Mouse (Mus musculus) ES-CJ7 (cell line): Measurements from ENCODE around the gene Tamm41.

ENCODE experiments used
- DNase-seq: peaks from one replicate; pipeline ENCODE4 v3.0.0; 2011; ENCODE audit warnings: low read depth, low spot score

Tamm41 gene

GRCm38 (mm10) chr6:115027485-115027992 is 10.1 kb downstream of the Tamm41 start:
- DNase-seq = no peak

DNA sequence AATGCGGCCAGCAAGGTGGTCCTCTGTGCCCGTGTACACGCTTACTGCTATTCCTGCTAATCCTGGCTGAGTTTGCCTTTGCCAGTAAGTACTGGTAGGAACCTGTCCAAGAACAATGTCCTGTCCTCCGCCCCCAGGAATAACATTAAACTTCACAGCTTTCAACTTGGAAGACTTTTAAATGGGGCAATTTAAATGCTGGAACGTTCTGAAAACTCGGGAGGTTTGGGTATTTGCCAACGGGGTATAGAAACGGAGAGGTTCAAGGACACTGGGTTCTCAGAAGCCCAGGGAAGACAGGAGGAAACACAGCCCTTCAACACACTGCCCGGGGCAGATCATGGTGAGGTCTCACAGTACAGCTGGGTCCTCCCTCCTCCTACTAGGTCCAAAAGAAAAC is 14.8 kb downstream of the Tamm41 start:
- DNase-seq = peak; percentile 36

DNA sequence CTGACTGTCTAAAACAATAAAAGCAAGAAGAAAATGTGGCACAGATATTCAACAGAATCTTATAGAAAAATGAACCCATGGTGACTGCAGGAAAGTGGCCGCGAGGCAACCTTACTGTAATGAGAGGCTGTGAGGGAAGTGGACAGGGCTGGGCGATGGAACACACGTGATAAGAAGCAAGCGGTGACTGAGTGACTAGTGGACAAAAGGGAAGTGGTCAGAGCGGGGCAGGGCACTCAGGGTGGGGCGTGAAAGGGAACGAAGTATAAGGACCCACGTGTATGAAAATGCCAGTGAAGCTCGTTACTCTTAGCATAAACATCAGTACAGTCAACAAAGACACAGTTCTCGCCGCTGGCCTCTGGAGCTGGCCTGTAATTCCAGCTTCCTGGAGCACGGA is 22.2 kb downstream of the Tamm41 start:
- no peak for DNase-seq

GRCm38 (mm10) chr6:115013574-115013973 is 24.1 kb downstream of the Tamm41 start:
- DNase-seq = no peak

DNA sequence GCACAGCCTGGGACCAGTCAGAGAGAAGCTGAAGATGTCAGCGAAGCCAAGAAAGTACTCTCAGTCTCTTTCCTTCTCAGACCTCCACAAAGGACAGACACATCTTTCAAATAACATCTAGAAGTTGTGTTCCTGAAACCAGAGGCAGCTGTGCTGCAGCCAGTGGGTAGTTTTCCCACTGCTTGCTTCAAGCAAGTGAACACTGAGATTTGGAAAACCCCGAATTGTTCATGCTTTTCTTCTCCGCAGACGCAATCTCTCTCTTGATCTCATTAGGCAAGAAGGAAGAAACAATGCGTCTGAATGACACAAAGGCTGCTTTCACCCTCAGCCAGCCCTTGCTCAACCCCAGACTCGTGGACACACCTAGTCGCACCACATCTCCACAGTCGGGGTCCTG is 25.9 kb downstream of the Tamm41 start:
- no peak for DNase-seq

DNA sequence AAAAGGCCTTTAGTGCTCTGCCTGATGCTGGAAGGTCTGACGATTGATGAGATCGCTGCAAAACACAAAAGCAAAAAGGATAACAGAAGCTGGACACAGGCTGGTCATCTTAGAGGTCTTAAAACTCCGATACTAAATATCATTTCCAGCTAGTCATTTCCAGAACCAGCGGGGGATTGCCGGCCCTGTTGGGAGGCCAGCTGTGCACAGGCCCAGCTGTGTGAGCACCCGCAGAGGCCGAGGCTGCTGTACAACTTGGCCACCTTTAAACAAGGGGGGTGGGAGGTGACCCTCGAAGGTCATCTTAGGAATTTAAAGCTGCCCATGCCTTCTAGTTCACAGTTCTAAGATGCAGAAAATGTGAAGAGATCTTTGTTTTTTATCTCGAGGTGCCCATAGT is 26.9 kb downstream of the Tamm41 start:
- DNase-seq = no peak

DNA sequence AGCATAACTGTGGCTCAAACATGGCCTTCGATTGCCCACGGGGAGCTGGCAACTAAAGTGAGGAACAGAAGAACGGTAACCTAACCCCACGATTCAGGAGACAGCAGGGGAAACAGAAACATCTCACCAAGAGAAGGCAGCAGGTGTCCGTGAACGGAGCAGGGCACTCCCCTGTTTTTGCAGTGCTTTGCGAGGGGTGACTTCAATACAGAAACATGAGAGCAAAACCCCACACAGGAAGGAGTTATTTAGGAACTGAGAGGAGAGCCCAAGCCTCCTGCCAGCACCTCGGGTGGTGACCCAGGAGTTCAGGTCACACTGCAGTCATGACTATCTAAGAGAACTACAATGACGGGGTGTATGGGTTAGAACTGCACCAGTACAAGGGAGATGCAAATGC is 27.4 kb downstream of the Tamm41 start:
- no peak for DNase-seq

DNA sequence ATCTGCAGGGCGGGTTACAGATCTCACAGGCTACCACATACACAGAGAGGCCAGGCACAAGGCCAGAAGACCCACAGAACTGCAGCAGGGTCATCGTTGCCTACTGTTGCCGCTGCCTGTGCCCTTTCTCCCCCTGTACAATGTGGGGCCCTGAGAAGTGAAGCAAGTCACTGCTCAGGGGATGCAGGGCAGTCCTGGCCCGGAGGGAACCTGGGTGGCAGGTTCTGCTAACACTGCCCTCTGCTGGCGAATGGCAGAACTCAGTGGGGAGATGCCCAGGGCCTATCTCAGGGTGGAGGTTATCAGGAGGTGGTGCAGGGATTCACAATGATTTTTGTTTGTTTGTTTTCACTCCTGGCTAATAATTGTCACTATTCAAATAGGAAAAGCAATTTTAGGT is 29.9 kb downstream of the Tamm41 start:
- DNase-seq = peak; percentile 67

DNA sequence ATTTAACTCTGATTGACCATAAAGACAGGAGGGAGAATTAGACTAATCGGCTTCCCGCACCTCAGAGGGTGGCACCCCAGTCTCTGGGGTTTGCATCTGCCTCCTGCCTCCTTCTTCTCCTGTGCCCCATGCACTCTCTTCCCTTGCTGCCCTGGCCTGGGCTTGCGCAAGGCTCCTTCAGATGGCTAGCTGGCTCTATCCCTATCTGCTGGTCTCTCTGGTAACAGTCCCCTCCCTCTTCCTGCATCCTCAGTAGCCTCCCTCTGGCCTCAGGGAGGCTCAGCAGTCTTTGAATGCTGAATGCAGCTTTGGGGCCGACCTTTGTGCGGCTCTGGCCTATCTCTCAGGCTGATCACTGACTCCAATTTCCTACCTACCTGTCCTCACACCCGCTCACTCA is 30.7 kb downstream of the Tamm41 start:
- DNase-seq = no peak

DNA sequence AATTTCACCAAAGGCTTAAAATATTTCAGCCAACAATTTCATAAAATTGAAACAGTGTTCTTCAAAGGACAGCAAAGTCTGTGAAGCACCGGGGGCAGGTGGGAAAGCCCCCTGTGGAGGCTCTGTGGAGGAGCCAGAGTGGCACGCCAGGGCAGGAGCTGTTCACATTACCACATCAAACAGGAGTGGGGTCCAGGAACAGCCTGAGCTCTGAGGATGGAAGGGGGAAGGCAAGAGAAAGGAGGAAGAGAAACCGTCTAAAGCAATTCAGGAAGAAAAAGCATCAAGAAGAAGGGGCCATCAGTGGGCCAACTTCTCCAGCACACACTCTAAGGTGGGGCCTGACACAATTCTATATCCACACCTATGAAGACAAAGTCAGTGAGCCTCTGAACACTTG is 31.6 kb downstream of the Tamm41 start:
- no peak for DNase-seq

DNA sequence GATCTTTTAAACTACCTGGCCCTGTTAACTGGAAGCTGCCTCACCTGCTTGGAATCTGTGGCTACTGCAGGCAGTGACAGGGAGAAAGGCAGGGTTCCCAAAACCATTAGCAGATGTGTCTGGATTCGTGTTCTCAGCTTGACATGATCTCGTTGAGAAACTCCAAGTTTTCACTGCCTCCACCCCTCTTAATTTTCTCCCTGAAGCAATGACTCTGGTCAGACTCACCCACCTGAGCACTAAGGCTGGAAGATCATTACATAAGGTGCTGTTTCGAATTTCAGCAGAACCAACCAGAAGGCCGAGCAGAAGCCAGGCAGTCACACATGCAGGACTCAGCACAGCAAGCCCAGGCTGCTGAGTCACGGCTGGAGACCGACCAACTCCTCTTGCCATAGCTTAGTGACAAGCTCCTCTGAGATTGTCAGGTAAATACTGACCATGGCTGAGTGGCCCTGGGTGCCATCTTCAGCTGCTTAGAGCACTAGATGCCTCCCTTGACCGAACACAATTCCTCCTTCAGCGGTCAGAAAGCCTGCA is 32.3 kb downstream of the Tamm41 start:
- DNase-seq = no peak

- no peak for DNase-seq
Measured at GRCm38 (mm10) chr6:115004636-115005035, 33.0 kb downstream of the Tamm41 start.

DNA sequence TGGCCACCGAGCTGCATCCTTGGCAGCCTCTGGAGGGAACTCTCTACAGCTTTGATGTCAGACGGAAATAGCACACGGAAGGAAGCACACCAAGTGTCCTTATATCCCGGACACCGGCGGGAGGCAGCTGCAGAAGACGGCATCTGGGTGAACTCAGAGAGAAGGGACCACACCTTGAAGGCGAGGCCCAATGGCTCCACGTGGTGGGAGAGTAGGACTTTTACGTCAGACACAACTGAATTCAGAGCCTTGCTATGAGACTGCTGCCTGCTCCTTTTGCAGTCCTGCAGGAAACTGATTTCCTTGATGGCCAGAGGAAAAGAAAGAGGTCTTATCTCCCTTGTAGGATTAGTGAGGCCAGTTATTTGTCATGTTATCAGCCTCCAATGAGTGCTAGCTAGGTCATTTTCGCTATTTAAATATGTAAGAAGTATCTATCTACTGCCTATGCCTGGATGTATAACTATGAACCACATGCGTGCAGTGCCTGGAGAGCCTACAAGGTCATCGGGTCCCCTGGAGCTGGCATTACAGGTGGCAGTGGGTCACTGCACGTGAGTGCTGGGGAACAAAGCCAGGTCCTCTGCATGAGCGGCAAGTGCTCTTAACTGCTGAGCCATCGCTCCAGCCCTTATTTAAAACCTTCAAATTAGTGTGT is 39.2 kb downstream of the Tamm41 start:
- DNase-seq = no peak

- no peak for DNase-seq
Measured at GRCm38 (mm10) chr6:114997471-114997870, 40.2 kb downstream of the Tamm41 start.

DNA sequence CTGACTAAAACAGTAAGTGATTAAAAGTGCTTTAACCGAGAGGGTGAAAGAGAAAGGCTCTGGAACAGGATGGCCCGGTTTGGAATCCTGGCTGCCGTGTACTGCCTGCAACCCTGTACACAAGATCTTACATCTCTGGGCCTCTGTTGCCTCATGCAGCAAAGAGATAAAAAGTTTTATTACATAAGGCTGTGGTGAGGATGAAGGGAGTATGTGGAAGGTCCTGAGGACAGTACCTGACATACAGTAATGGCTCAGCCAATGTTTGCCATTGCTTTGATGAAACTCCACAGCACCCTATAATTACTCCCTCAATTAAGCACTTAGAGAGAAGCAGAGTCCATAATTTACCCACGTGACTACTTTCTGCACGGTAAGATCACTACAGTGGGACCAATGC is 40.8 kb downstream of the Tamm41 start:
- DNase-seq = no peak

GRCm38 (mm10) chr6:114994079-114994478 is 43.6 kb downstream of the Tamm41 start:
- no peak for DNase-seq

DNA sequence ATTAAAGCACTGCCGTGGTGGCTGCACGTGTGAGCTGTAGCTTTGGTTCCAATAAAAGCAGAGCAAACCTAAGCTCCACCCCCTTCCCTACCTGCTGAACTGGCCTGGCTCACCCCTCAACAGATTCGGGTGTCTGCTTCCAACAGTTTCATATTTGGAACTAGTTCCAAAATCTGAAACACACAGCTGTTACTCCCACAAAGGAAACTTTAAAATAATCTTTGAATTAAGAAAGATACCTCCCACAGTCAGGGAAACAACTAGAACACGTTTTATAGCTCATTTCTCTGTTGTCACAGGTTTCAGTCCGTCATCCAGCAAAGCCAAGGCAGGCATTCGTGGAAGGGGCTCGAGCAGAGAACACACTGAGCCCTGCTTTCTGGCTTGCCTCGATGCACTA is 44.0 kb downstream of the Tamm41 start:
- DNase-seq = no peak

DNA sequence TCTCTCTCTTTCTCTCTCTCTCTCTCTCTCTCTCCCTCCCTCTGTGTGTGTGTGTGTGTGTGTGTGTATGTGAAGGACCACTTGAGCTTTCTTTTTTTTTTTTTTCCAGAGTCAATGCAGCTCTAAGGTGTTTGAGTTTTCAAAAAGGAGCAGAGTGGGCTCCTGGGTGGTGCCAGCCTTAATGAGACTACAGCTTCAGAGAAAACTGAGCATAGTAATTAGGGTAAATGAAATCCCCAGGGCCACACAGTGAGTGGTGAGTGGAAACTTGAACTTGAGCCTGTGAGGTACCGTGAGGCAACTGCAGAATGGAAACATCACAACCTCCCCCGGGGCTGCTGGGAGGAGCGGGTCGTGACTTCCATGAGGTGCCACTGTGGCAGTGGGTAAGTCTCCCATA is 45.8 kb downstream of the Tamm41 start:
- DNase-seq = no peak

DNA sequence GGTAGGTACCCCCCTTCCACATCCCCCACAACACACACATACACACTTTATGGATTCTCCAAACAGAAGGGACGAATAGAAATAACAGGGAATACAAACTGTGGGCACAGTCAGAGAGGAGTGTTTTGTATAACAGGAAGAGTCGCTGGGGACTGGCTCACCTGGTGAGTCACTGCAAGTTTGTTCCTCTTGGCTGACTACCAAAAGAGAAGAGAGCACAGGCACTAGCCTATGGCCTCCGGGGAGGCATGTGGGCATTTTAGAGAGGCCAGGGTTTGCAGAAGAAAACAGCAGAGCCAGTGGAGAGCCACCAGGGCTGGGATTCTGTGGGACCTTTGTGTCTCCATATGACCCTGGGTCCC is 49.1 kb downstream of the Tamm41 start:
- DNase-seq = no peak

- DNase-seq = no peak
Measured at GRCm38 (mm10) chr6:114987966-114988618, 49.6 kb downstream of the Tamm41 start.

DNA sequence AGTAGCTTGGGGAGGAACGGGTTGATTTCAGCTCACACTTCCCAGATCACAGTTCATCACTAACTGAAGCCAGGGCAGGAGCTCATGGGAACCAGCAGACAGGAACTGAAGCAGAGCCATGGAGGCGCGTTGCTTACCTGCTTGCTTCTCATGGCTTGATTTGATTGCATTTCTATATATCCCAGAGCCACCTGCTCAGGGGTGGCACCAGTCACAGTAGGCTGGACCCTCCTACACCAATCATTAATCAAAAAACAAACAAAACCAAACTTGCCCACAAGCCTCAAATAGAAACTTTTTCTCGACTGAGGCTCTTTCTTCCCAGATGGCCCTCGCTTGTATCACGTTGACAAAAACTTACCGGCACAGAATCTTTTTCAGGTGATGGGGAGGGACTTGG is 55.0 kb downstream of the Tamm41 start:
- no peak for DNase-seq

DNA sequence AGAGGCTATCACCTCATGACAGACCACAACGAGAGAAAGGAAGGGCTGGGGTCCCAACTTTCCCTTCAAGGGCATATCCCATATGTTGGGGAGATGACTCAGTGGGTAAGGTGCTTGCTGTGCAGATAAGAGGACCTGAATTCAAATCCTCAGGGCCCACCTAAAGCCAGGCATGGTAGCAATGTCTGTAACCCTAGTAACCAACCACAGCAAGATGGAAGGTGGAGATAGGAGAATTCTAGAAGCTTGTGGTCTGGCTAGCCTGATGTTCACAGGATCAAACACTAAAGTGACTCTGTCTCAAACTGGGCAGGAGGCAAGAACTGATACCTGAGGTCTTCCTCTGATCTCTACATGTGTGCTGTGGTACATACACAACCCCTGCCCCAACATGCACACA is 58.0 kb downstream of the Tamm41 start:
- no peak for DNase-seq

- DNase-seq = no peak
Measured at GRCm38 (mm10) chr6:114976915-114977419, 60.7 kb downstream of the Tamm41 start.
